Mouse (Mus musculus) stomach, postnatal 0 days (tissue): ENCODE measurements around the gene Elavl2.

Source experiments
- CTCF ChIP-seq: IDR thresholded peaks from 2 replicates; pipeline ENCODE4 v1.5.1; 2016; ENCODE audit warnings: antibody characterized with exemption, low read depth, mild to moderate bottlenecking, moderate library complexity
- EP300 ChIP-seq: optimal IDR thresholded peaks from 2 replicates; pipeline ENCODE3; 2016; ENCODE audit warnings: antibody characterized with exemption

DNA sequence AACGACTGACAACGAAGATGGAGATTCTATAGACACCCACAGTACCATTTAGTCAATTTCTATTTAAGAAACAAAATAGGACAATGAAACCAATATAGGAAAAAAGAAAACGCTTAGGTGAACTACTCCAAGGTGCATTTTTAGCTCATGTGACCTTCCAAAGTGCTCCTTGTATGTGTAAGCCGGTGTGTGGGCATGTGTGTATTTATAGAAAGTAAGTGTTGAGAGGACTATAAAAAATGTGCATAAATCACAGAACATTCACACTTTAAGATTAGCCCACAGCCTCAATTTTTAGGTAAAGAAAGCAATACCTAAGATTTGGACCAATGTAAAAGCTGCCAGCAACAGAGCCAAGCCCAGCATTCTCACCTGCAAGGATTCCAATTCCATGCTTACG lies 51.0 kb downstream of the Elavl2 start:
- TF ChIP-seq EP300 (no peak), CTCF (no peak)
